ENCODE assay signal across 19 mouse cellular contexts in the genomic region with DNA sequence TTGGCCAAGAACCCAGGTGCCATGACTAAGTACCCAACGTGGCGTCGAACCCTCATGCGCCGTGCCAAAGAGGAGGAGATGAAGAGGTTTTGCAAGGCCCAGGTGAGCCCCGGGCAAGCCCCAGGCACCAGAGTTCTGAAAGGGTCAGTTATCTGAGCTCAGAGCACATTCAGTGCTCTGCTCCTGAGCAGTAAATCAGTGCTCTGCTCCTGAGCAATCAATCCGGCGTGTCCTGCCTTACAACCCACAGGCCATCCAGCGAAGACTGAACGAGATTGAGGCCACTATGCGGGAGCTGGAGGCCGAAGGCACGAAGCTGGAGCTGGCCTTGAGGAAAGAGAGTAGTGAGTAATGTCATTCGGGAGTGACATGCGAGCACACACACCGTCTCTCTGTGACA. TPM values are rescaled to one million over a fixed set of nuclear protein-coding genes. Genes with fewer than 3 reads are reported as not detected.
DNase-seq lines count a peak whose midpoint lies in the region.
"Had no signal": no experiment of that assay in that cellular context is flagged by ENCODE, and none has a peak within 500 bp of the region (broad histone marks: within the 10 kb centered on the region; RNA-seq: fewer than 3 reads in every experiment).

No protein-coding gene starts in this region.

- peak; percentile 58 to 61 for DNase-seq in adrenal gland, adult (ENCODE audit: inconsistent age in 2 of 2, low spot score in 1 of 2)
- no peak for DNase-seq in adrenal gland, postnatal 25 days
- DNase-seq in adrenal gland, postnatal 14 days = peak; percentile 42
- DNase-seq in adrenal gland, adult 18-20 months (ENCODE audit: low spot score in 2 of 2) = no peak
- DNase-seq in adrenal gland, postnatal 36 days = peak; percentile 22 to 38
- DNase-seq in thymus, postnatal 36 days = no peak
- DNase-seq: cerebellum, adult 11-12 months; cerebellum, adult 8-10 months; cerebellum, postnatal 10 days; cerebellum, postnatal 36 days; embryo, embryonic 11 days; gastrocnemius, postnatal 10 days; gastrocnemius, postnatal 36 days; heart, adult 2 months; heart, postnatal 14 days; heart, postnatal 4 days had no signal

RNA-seq across cellular contexts. Expression of a gene that starts 4.4 kb away (rescaled TPM):
- 27.2 and 36.3 TPM in 2 replicates for total RNA-seq in adrenal gland, postnatal 25 days (2021)
- total RNA-seq in adrenal gland, postnatal 14 days (2021) = 23.5 and 25.0 TPM in 2 replicates
- total RNA-seq in adrenal gland, adult 18-20 months (2021) = 10 to 100 TPM; 17.4 to 22.2 TPM
- total RNA-seq in adrenal gland, postnatal 36 days (2021) = 10 to 100 TPM; 20.5 to 27.0 TPM

RNA-seq across cellular contexts. Expression of a gene that starts 4.5 kb away (rescaled TPM):
- 1.7 TPM in 1 of 2 replicates, not detected in the other for total RNA-seq in adrenal gland, postnatal 25 days (2021)
- total RNA-seq in adrenal gland, postnatal 14 days (2021) = 1.0 and 1.1 TPM in 2 replicates
- under 1 TPM; 0.43 to 0.64 TPM for total RNA-seq in adrenal gland, adult 18-20 months (2021)
- total RNA-seq in adrenal gland, postnatal 36 days (2021) = 1 to 10 TPM in 1 of 2 experiments, under 1 TPM in 1; 0.50 to 1.2 TPM
- total RNA-seq: ES-E14; gastrocnemius, adult 18-20 months; gastrocnemius, postnatal 10 days; gastrocnemius, postnatal 36 days; granulocyte monocyte progenitor cell, adult 5-6 weeks had no signal

RNA-seq across cellular contexts. Expression of a gene that starts 9.7 kb away (rescaled TPM):
- 10.4 and 11.8 TPM in 2 replicates for total RNA-seq in adrenal gland, postnatal 25 days (2021)
- total RNA-seq in adrenal gland, postnatal 14 days (2021) = 8.6 and 20.7 TPM in 2 replicates
- total RNA-seq in adrenal gland, adult 18-20 months (2021) = 10 to 100 TPM in 1 of 2 experiments, 1 to 10 TPM in 1; 8.8 to 15.2 TPM
- total RNA-seq in adrenal gland, postnatal 36 days (2021) = 1 to 10 TPM; 7.8 to 9.8 TPM

RNA-seq across cellular contexts. Expression of a gene that starts 33.4 kb away (rescaled TPM):
- total RNA-seq in adrenal gland, postnatal 25 days (2021) = 213 and 238 TPM in 2 replicates
- total RNA-seq in adrenal gland, postnatal 14 days (2021) = 186 and 213 TPM in 2 replicates
- 100 to 1,000 TPM; 213 to 232 TPM for total RNA-seq in adrenal gland, adult 18-20 months (2021)
- 100 to 1,000 TPM; 215 to 243 TPM for total RNA-seq in adrenal gland, postnatal 36 days (2021)

RNA-seq across cellular contexts. Expression of a gene that starts 35.6 kb away (rescaled TPM):
- 21.8 and 26.0 TPM in 2 replicates for total RNA-seq in adrenal gland, postnatal 25 days (2021)
- total RNA-seq in adrenal gland, postnatal 14 days (2021) = 16.7 and 18.7 TPM in 2 replicates
- total RNA-seq in adrenal gland, adult 18-20 months (2021) = 10 to 100 TPM; 17.0 to 20.3 TPM
- 10 to 100 TPM; 16.9 to 19.9 TPM for total RNA-seq in adrenal gland, postnatal 36 days (2021)

Comparison
In these comparisons a context has a peak if more than half of its experiments do, and no peak if none do; other contexts are left out.
1. DNase-seq: peak in adrenal gland, adult (2 of 2), adrenal gland, postnatal 14 days (single experiment) and adrenal gland, postnatal 36 days (2 of 2); none in adrenal gland, postnatal 25 days (single experiment), adrenal gland, adult 18-20 months (0 of 2) and thymus, postnatal 36 days (0 of 2).